Mouse (Mus musculus): Measurements from ENCODE around the gene Lnx1. TPM values are rescaled to one million over a fixed set of nuclear protein-coding genes. Genes with fewer than 3 reads are reported as not detected.

Gene Lnx1
- polyA plus RNA-seq, 1 experiment from 2014 or later, result 0.12 TPM

DNA sequence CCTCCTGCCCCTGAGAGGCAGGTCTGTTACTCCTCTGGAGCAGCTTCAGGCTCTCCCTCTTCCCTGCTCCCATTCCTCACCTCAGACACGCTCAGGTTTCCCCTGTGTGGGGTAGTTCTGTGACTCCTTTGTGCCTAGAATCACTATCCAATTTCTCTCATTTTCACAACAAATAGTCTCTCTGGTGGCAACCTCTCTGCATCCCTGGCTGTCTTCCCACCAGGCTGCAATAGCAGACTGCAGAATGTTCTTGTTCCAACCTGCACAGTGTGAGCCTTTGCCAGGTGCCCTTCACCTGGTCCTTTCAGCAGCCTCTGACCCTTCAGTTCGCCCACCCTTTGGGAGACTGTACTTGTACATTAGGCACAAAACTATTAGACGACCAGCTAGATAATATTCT, 19.1 kb upstream of the Lnx1 start:
- Histone ChIP-seq H3K4me3 (no peak overlapping the region), H3K4me2 (no peak overlapping the region), H3K4me1 (no peaks in the 10 kb centered on the region), H3K27me3 (replicated peaks) (no peaks in the 10 kb centered on the region), H3K36me3 (no peaks in the 10 kb centered on the region), H3K27ac (no peak overlapping the region), H3K9me3 (replicated peaks) (no peaks in the 10 kb centered on the region), H3K9ac (no peak overlapping the region)
- 52% methylated on average over 3 of the region's 3 CpGs for WGBS (ENCODE audit: insufficient replicate concordance)
- no peak for ATAC-seq

DNA sequence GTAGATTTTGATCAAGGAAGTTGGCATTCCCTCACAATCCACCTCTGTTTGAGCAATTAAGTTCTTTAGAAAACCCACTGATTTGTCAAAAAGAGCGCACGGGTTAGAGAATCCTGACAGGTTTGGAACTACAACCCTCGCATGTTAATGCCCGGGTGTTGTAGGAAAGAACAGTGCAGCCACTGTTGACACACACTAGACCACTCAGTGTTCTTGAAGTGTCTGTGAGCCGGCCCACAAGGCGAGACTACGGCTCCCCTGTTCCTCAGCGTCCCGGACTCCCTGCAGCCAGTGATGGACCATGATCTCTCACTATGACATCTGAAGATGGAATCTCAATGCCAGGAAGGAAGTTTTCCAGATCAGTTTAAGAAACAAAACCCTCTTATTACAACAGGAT, 17.9 kb upstream of the Lnx1 start:
- Histone ChIP-seq H3K9ac (no peak overlapping the region), H3K4me2 (no peak overlapping the region), H3K27me3 (replicated peaks) (no peaks in the 10 kb centered on the region), H3K4me3 (no peak overlapping the region), H3K27ac (no peak overlapping the region), H3K9me3 (replicated peaks) (no peaks in the 10 kb centered on the region), H3K36me3 (no peaks in the 10 kb centered on the region), H3K4me1 (no peaks in the 10 kb centered on the region)
- ATAC-seq, result no peak
- WGBS (ENCODE audit: insufficient replicate concordance), result 77% methylated on average over 9 of the region's 9 CpGs

DNA sequence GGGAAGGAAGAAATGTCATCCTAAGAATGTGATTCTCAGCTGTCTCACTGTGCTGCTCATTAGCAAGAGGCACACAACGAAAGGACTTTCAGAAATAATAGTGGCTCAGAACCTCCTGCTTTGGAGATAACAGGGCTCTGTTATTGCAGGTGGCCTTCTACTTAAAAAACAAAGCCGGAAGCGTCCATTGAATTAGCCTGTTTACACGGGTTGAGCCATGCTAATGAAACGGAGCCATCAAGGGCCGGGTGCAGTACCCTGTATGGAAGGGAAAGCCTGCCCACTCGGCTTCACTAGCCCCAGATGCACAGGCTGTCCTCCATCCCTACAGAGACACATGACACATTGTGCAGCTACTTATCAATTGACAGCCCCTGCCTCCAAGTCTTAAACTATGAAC, 13.5 kb upstream of the Lnx1 start:
- Histone ChIP-seq H3K4me2 (no peak overlapping the region), H3K27ac (no peak overlapping the region), H3K27me3 (replicated peaks) (no peaks in the 10 kb centered on the region), H3K9me3 (replicated peaks) (no peaks in the 10 kb centered on the region), H3K36me3 (no peaks in the 10 kb centered on the region), H3K4me1 (no peaks in the 10 kb centered on the region), H3K9ac (no peak overlapping the region), H3K4me3 (no peak overlapping the region)
- no peak for ATAC-seq
- WGBS (ENCODE audit: insufficient replicate concordance), result 44% methylated on average over 7 of the region's 7 CpGs

DNA sequence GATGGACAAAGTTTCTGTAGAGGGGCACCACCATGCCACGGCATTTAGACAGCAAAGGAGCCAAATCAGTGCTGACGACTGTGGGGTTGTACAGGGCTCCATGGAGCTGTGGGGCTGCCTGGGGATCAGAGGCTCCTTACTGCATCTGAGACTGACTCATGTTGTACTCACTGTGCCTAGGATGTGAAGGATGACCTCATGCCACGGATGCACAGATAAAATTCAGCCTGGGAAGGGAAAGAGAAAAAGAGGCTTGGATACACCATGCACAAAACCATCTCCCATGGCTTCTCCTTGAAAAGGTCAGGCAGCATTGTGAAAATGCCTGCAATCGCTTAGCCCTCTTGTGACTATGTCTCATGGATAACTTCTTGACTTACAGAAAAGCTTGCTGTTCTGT, 10.1 kb upstream of the Lnx1 start:
- Histone ChIP-seq H3K9me3 (replicated peaks) (no peaks in the 10 kb centered on the region), H3K4me1 (no peaks in the 10 kb centered on the region), H3K27ac (no peak overlapping the region), H3K4me3 (no peak overlapping the region), H3K4me2 (no peak overlapping the region), H3K27me3 (replicated peaks) (no peaks in the 10 kb centered on the region), H3K36me3 (no peaks in the 10 kb centered on the region), H3K9ac (no peak overlapping the region)
- 53% methylated on average over 4 of the region's 4 CpGs for WGBS (ENCODE audit: insufficient replicate concordance)
- no peak for ATAC-seq

DNA sequence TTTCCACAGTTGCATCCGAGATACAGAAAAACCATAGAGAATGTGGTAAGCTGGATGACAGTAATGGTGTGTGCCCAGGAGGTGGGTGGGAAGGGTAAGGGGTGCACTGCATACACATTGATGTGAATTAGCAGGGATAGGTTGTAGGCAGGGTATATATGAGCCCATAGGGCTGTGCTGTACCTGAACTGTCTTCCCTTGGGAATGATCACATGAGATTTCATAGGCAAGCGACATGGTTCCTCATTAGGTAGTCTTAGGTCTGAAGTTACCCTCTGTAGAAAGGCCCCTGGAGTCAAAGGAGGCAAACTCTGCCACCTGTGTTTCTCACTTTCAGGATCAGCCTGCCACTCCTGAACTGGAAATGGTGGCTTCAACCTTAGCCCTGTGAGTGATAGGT, 9.3 kb upstream of the Lnx1 start:
- no peaks in the 10 kb centered on the region for H3K36me3 ChIP-seq
- no peaks in the 10 kb centered on the region; the same call in 1 of the 2 replicates for H3K27me3 ChIP-seq (replicated peaks)
- no peak overlapping the region for H3K27ac ChIP-seq
- no peak overlapping the region for H3K4me2 ChIP-seq
- WGBS (ENCODE audit: insufficient replicate concordance), result 74% methylated on average over 2 of the region's 2 CpGs
- H3K9ac ChIP-seq, result no peak overlapping the region
- no peaks in the 10 kb centered on the region for H3K9me3 ChIP-seq (replicated peaks)
- no peaks in the 10 kb centered on the region for H3K4me1 ChIP-seq
- ATAC-seq, result no peak
- no peak overlapping the region for H3K4me3 ChIP-seq

DNA sequence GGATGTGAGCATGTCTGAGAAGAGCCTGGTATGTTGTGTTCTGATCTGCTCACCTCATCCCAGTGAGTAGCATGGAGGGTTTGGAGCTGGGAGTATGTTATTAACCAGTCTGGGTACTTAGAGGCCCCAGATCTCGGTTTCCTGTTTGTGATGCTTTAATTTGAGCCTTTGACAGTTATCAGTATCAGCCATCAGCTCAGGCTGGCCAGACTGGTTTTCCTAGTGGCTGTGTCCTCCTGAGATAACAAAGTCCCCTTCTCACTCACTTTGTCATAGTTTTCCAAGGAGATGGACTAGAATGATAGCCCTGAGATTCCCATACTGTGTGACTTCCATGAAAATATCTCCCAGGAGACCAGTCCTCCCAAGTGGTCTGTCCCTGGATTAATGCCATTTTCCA, 8.3 kb upstream of the Lnx1 start:
- no peaks in the 10 kb centered on the region for H3K9me3 ChIP-seq (replicated peaks)
- no peaks in the 10 kb centered on the region for H3K36me3 ChIP-seq
- H3K9ac ChIP-seq, result no peak overlapping the region
- no peaks in the 10 kb centered on the region for H3K4me1 ChIP-seq
- no peak overlapping the region for H3K4me2 ChIP-seq
- H3K27ac ChIP-seq, result no peak overlapping the region
- no peaks in the 10 kb centered on the region; the same call in 1 of the 2 replicates for H3K27me3 ChIP-seq (replicated peaks)
- no peak for ATAC-seq
- 27% methylated on average over 1 of the region's 1 CpGs for WGBS (ENCODE audit: insufficient replicate concordance)
- H3K4me3 ChIP-seq, result no peak overlapping the region

DNA sequence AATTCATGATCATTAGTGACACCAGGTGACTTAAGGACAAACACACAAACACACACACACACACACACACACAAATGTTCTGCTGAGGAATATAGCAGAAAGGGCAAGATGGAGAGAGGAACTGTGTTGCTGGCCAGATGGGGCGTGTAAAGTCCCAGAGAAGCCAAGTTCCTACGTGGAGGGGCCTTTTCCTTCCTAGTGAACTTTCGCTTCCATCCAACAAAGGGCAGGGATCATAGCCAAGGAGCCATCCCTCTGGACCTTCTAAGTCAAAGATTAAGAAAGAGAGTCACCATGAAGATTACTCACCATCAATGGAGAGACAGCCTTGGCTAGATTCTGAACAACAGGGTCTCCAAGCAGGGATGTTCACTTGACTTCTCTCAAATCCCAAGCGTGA, 7.5 kb upstream of the Lnx1 start:
- no peak overlapping the region for H3K4me2 ChIP-seq
- ATAC-seq, result no peak
- H3K27me3 ChIP-seq (replicated peaks), result no peaks in the 10 kb centered on the region; the same call in 1 of the 2 replicates
- no peak overlapping the region for H3K4me3 ChIP-seq
- no peaks in the 10 kb centered on the region for H3K9me3 ChIP-seq (replicated peaks)
- H3K4me1 ChIP-seq, result no peaks in the 10 kb centered on the region
- H3K36me3 ChIP-seq, result no peaks in the 10 kb centered on the region
- no peak overlapping the region for H3K9ac ChIP-seq
- H3K27ac ChIP-seq, result no peak overlapping the region
- WGBS (ENCODE audit: insufficient replicate concordance), result 61% methylated on average over 4 of the region's 4 CpGs

DNA sequence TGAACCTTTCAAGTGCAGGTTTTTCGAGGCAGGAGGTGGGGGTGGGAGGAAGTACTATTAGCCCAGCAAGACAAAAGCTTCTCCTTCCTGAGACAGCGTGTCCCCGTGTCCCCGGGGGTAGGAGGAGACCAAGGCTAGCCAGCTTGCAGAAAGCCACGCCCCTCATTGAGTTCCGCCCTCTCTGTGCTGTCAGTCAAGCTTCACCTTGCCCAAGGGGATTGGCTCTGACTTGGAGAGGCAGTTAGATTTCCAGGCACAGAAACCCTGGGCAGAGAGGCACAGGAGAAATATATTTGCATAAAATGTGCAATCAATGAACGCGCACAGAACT, 1.7 kb upstream of the Lnx1 start:
- Histone ChIP-seq H3K4me3 (peak overlapping the region; percentile 52), H3K9me3 (replicated peaks) (no peaks in the 10 kb centered on the region), H3K36me3 (no peaks in the 10 kb centered on the region), H3K27ac (no peak overlapping the region), H3K9ac (no peak overlapping the region; the same call in 1 of the 2 replicates), H3K27me3 (replicated peaks) (no peaks in the 10 kb centered on the region; the same call in 1 of the 2 replicates), H3K4me1 (peaks cover 17% of the 10 kb centered on the region), H3K4me2 (peak overlapping the region; percentile 68)
- WGBS (ENCODE audit: insufficient replicate concordance), result 2% methylated on average over 8 of the region's 8 CpGs
- ATAC-seq, result peak; percentile 92

DNA sequence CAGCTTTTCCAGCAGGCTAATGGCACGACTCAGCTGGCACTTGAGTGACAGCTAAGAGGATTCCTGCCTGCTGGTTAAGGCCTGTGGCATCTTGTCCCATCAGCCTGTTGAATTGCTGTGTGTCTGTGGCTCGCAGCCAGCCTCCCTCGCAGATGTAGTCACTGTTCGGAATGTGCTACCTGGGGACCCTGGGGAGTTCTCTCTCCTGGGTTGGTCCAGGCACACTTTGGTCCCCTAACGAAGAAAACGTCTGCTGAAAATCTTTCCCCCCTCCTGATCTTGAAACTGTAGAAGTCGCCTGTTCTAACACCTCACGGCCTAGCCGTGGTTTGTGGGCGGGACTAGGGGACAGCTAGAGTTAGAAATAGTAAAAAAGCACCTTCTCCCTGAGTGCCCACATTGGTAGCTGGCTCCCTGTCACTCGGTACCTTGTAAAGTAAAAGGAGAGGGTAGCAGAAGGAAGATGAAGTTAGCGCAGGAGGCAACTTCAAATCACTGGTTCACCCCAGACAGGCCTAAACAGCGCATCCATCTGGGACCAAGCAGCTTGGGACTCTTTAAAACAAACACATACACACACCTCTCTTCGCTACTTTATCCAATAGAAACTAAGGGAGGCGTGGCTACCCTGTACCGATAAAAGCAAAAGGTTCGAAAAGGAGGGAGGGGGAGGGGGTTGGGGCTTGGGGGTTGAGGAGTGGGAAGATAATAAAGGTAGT, 1.2 kb upstream of the Lnx1 start:
- H3K9ac ChIP-seq, result no peak overlapping the region; the same call in 1 of the 2 replicates
- peak overlapping the region; percentile 68 for H3K4me2 ChIP-seq
- H3K4me1 ChIP-seq, result peaks cover 17% of the 10 kb centered on the region
- H3K27ac ChIP-seq, result no peak overlapping the region
- H3K36me3 ChIP-seq, result no peaks in the 10 kb centered on the region
- H3K4me3 ChIP-seq, result peak overlapping the region; percentile 52
- no peaks in the 10 kb centered on the region; the same call in 1 of the 2 replicates for H3K27me3 ChIP-seq (replicated peaks)
- WGBS (ENCODE audit: insufficient replicate concordance), result 20% methylated on average over 17 of the region's 17 CpGs
- no peaks in the 10 kb centered on the region for H3K9me3 ChIP-seq (replicated peaks)
- ATAC-seq, result peak; percentile 85

DNA sequence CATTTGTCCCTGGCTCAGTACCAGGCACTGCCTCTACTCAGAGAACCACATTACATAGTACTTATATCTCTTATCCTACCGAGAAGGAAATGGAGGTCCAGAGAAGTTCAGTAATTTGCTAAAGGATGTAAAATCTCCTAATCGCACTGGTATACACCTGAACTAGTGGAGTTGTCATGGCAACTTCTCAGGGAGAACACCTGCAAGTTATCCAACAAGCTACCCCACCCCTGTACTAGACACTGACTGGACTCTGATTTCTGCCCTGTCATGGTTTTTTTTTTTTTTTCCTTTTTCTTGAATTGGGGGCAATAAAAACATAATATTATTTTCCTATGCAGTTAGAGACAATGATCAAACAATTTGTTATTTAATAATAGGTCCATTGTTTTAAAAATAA, 1.8 kb downstream of the Lnx1 start:
- no peak overlapping the region for H3K4me2 ChIP-seq
- no peak overlapping the region for H3K4me3 ChIP-seq
- WGBS (ENCODE audit: insufficient replicate concordance), result 60% methylated on average over 2 of the region's 2 CpGs
- H3K27me3 ChIP-seq (replicated peaks), result no peaks in the 10 kb centered on the region; the same call in 1 of the 2 replicates
- H3K4me1 ChIP-seq, result peaks cover 17% of the 10 kb centered on the region
- no peaks in the 10 kb centered on the region for H3K36me3 ChIP-seq
- no peak overlapping the region for H3K27ac ChIP-seq
- no peak overlapping the region for H3K9ac ChIP-seq
- H3K9me3 ChIP-seq (replicated peaks), result no peaks in the 10 kb centered on the region
- ATAC-seq, result no peak

DNA sequence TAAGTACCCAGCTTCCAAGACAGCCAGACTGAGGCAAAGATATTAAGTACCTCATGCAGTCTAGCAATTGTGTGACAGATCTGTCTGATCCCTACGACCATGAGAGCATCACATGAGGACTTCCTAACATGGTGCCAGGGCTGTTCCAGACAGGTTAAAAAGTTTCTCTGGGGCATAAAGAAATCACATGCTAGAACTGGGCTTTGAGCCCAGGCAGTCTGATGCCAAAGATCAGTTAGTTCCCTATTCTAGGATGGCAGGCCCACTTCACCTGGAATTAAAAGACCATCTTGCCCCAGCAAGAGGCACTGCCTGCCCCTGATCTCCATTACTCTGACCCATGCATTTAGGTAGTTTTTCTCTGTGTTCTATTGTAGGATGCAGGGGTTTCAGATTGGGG, 3.0 kb downstream of the Lnx1 start:
- Histone ChIP-seq H3K9ac (no peak overlapping the region), H3K36me3 (no peaks in the 10 kb centered on the region), H3K9me3 (replicated peaks) (no peaks in the 10 kb centered on the region), H3K27ac (no peak overlapping the region), H3K27me3 (replicated peaks) (no peaks in the 10 kb centered on the region; the same call in 1 of the 2 replicates), H3K4me2 (no peak overlapping the region), H3K4me3 (no peak overlapping the region), H3K4me1 (peaks cover 12% of the 10 kb centered on the region)
- ATAC-seq, result no peak
- 69% methylated on average over 1 of the region's 1 CpGs for WGBS (ENCODE audit: insufficient replicate concordance)

DNA sequence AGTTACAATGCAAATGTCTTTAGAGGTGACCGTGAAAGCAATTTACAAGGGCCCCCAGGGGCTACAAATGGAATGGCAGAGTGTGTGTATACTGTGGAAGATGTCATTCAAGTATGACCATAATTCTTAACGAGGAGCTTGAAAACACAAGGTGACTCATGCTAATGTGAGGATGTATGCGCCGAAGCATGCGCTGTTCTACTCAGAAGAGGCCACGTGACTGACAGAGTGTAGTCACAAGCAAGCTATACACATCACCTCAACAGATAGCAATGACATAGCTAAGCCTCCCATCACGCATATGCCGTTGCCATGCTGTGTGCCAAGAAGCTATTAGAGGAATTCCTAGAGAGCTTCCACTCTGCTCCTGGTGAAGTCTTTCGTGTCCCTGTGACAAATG, 5.2 kb downstream of the Lnx1 start:
- no peak for ATAC-seq
- Histone ChIP-seq H3K36me3 (no peaks in the 10 kb centered on the region), H3K4me2 (no peak overlapping the region), H3K9ac (no peak overlapping the region), H3K27me3 (replicated peaks) (no peaks in the 10 kb centered on the region; the same call in 1 of the 2 replicates), H3K9me3 (replicated peaks) (no peaks in the 10 kb centered on the region), H3K4me3 (no peak overlapping the region), H3K27ac (no peak overlapping the region), H3K4me1 (no peaks in the 10 kb centered on the region)
- 78% methylated on average over 9 of the region's 9 CpGs for WGBS (ENCODE audit: insufficient replicate concordance)

DNA sequence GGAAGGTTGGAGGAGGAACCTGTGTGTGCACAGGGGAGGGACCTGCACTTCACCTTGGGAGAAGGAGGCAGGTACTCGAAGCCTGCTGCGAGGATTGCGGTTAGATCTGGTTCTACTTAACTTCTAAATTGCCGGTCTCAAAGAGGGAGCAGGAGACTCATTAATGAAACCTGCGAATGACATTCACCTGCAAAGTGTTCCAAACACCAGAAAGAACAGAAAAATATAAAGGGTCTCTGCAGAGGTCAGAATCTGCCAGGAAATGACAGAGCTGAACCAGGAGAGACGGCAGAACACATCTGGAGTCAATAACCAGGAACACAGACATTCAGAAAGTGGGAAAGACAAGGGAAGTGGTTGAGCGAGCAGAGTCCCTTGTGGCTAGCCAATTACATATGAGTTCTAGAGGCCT, 8.3 kb downstream of the Lnx1 start:
- no peaks in the 10 kb centered on the region for H3K36me3 ChIP-seq
- no peak overlapping the region for H3K4me3 ChIP-seq
- 64% methylated on average over 7 of the region's 7 CpGs for WGBS (ENCODE audit: insufficient replicate concordance)

More for the DNA sequence above, 8.3 kb downstream of the Lnx1 start:
- H3K4me2 ChIP-seq, result no peak overlapping the region
- H3K27me3 ChIP-seq (replicated peaks), result no peaks in the 10 kb centered on the region
- no peak overlapping the region for H3K9ac ChIP-seq
- ATAC-seq, result no peak
- no peaks in the 10 kb centered on the region for H3K4me1 ChIP-seq
- no peak overlapping the region for H3K27ac ChIP-seq
- no peaks in the 10 kb centered on the region for H3K9me3 ChIP-seq (replicated peaks)

All from liver, embryonic 12.5 days (tissue).